Mouse (Mus musculus) embryonic facial prominence, embryonic 15.5 days (tissue): Measurements from ENCODE around the gene Srf. TPM values are rescaled to one million over a fixed set of nuclear protein-coding genes. Genes with fewer than 3 reads are reported as not detected.

ENCODE experiments used
- ATAC-seq: fragments of 200-750 bp; cut with Nextera tagmentation; 2 replicates; pipeline ENCODE4 v1.8.0; 2017; ENCODE audit warnings: low read depth, moderate TSS enrichment; ENCODE audit not compliant: insufficient number of reproducible peaks, low FRiP score, low TSS enrichment
- H3K27ac ChIP-seq: fragments of 300-500 bp; sonication (generic); replicated peaks from 2 replicates; pipeline ENCODE4 v1.5.1; 2015; ENCODE audit warnings: mild to moderate bottlenecking, inconsistent platforms
- H3K27me3 ChIP-seq: fragments of 300-500 bp; sonication (generic); 2 replicates; pipeline ENCODE4 v1.6.1; 2015; ENCODE audit warnings: inconsistent platforms
- H3K36me3 ChIP-seq: fragments of 300-500 bp; sonication (generic); 2 replicates; pipeline ENCODE4 v1.6.1; 2015; ENCODE audit warnings: mild to moderate bottlenecking, inconsistent platforms
- H3K4me1 ChIP-seq: fragments of 300-500 bp; sonication (generic); 2 replicates; pipeline ENCODE4 v1.6.1; 2015; ENCODE audit warnings: inconsistent platforms
- H3K4me2 ChIP-seq: fragments of 300-500 bp; sonication (generic); replicated peaks from 2 replicates; pipeline ENCODE4 v1.6.1; 2015; ENCODE audit warnings: mild to moderate bottlenecking, inconsistent platforms
- H3K4me3 ChIP-seq: fragments of 300-500 bp; sonication (generic); replicated peaks from 2 replicates; pipeline ENCODE4 v1.5.1; 2015; ENCODE audit warnings: mild to moderate bottlenecking, inconsistent platforms
- H3K9ac ChIP-seq: fragments of 300-500 bp; sonication (generic); 2 replicates; pipeline ENCODE4 v1.6.1; 2015; ENCODE audit warnings: inconsistent platforms
- H3K9me3 ChIP-seq: fragments of 300-500 bp; sonication (generic); replicated peaks from 2 replicates; pipeline ENCODE4 v1.6.1; 2016; ENCODE audit warnings: inconsistent platforms
- WGBS: fragments of 180-500 bp; shearing (Covaris S2); methylation state at CpG from one replicate; pipeline ENCODE4 v1.1.7; 2015; 5-methylcytosine and 5-hydroxymethylcytosine counted together
- polyA plus RNA-seq: library from polyadenylated mRNA; unstranded; fragments of >200 nt; fragmentation: Nextera tagmentation; extraction: Ambion mirVana; gene quantifications from 2 replicates; pipeline ENCODE4 v1.2.1, GENCODE M21; 2015

Gene Srf
- polyA plus RNA-seq, 1 experiment from 2014 or later = 8.8 TPM

GRCm38 (mm10) chr17:46548741-46549140 is 7.2 kb downstream of the Srf start:
- 59% methylated on average over 11 of the region's 11 CpGs for WGBS
- no peak for ATAC-seq
- no peak overlapping the region for H3K9ac ChIP-seq
- no peaks in the 10 kb centered on the region for H3K27me3 ChIP-seq
- peaks cover 41% of the 10 kb centered on the region for H3K4me1 ChIP-seq
- no peak overlapping the region for H3K4me2 ChIP-seq
- peaks cover 41% of the 10 kb centered on the region for H3K36me3 ChIP-seq
- no peak overlapping the region for H3K27ac ChIP-seq
- H3K4me3 ChIP-seq = no peak overlapping the region
- no peaks in the 10 kb centered on the region for H3K9me3 ChIP-seq

- ATAC-seq = no peak
- Histone ChIP-seq H3K27me3 (no peaks in the 10 kb centered on the region), H3K9me3 (no peaks in the 10 kb centered on the region), H3K4me3 (no peak overlapping the region), H3K36me3 (peaks cover 44% of the 10 kb centered on the region), H3K4me1 (peaks cover 32% of the 10 kb centered on the region), H3K27ac (no peak overlapping the region), H3K9ac (no peak overlapping the region), H3K4me2 (no peak overlapping the region)
- WGBS = 23% methylated on average over 3 of the region's 3 CpGs
Measured at GRCm38 (mm10) chr17:46547923-46548322, 8.1 kb downstream of the Srf start.

GRCm38 (mm10) chr17:46546995-46547394 is 9.0 kb downstream of the Srf start:
- peaks cover 24% of the 10 kb centered on the region for H3K4me1 ChIP-seq
- H3K36me3 ChIP-seq = peaks cover 41% of the 10 kb centered on the region
- H3K4me2 ChIP-seq = peak overlapping the region; percentile 86
- WGBS = 22% methylated on average over 8 of the region's 8 CpGs
- H3K4me3 ChIP-seq = no peak overlapping the region
- ATAC-seq = no peak
- no peak overlapping the region for H3K9ac ChIP-seq
- H3K27ac ChIP-seq = no peak overlapping the region
- H3K27me3 ChIP-seq = no peaks in the 10 kb centered on the region
- no peaks in the 10 kb centered on the region for H3K9me3 ChIP-seq

- no peak for ATAC-seq
- H3K27me3 ChIP-seq = no peaks in the 10 kb centered on the region
- peak overlapping the region; percentile 86 for H3K4me2 ChIP-seq
- 19% methylated on average over 7 of the region's 7 CpGs for WGBS
- H3K4me1 ChIP-seq = peaks cover 22% of the 10 kb centered on the region
- no peak overlapping the region for H3K27ac ChIP-seq
- H3K36me3 ChIP-seq = peaks cover 41% of the 10 kb centered on the region
- H3K4me3 ChIP-seq = peak overlapping the region; percentile 64
- H3K9me3 ChIP-seq = no peaks in the 10 kb centered on the region
- 0 out of 2 replicates have a peak overlapping the region, but pooled peaks have one; percentile 59 for H3K9ac ChIP-seq
Measured at GRCm38 (mm10) chr17:46546591-46546990, 9.4 kb downstream of the Srf start.

GRCm38 (mm10) chr17:46545813-46546564 is 10.0 kb downstream of the Srf start, which contains the start of gene Cul9:
Gene Cul9, minus strand, starts transcription at chr17:46546388.
- Histone ChIP-seq H3K4me2 (peak within 1 kb of the TSS; percentile 86), H3K27ac (no peak within 1 kb of the TSS), H3K27me3 (no peaks in the 10 kb centered on the region), H3K4me3 (peak within 1 kb of the TSS; percentile 64), H3K9me3 (no peaks in the 10 kb centered on the region), H3K9ac (peak within 1 kb of the TSS; percentile 59), H3K36me3 (peaks cover 40% of the 10 kb centered on the region), H3K4me1 (peaks cover 22% of the 10 kb centered on the region)
- 2% methylated on average over 47 of the region's 49 CpGs for WGBS
- ATAC-seq = peak; percentile 48; the same call in 1 of the 2 replicates

- ATAC-seq = no peak
- no peak overlapping the region for H3K27ac ChIP-seq
- 86% methylated on average over 12 of the region's 12 CpGs for WGBS
- H3K27me3 ChIP-seq = no peaks in the 10 kb centered on the region
- H3K4me2 ChIP-seq = no peak overlapping the region
- no peak overlapping the region for H3K9ac ChIP-seq
- H3K4me3 ChIP-seq = no peak overlapping the region
- H3K36me3 ChIP-seq = peaks cover 34% of the 10 kb centered on the region
- H3K4me1 ChIP-seq = peaks cover 22% of the 10 kb centered on the region
- no peaks in the 10 kb centered on the region for H3K9me3 ChIP-seq
Measured at GRCm38 (mm10) chr17:46543661-46544060, 12.3 kb downstream of the Srf start.

GRCm38 (mm10) chr17:46525579-46526307 is 30.2 kb downstream of the Srf start:
- Histone ChIP-seq H3K36me3 (peaks cover 17% of the 10 kb centered on the region; the same call in 1 of the 2 replicates), H3K4me2 (no peak overlapping the region), H3K9me3 (no peaks in the 10 kb centered on the region), H3K4me3 (no peak overlapping the region), H3K9ac (no peak overlapping the region), H3K4me1 (no peaks in the 10 kb centered on the region), H3K27ac (no peak overlapping the region), H3K27me3 (peaks cover 11% of the 10 kb centered on the region)
- 33% methylated on average over 12 of the region's 12 CpGs for WGBS
- ATAC-seq = no peak

GRCm38 (mm10) chr17:46525065-46525464 is 30.9 kb downstream of the Srf start:
- peaks cover 17% of the 10 kb centered on the region; the same call in 1 of the 2 replicates for H3K36me3 ChIP-seq
- H3K4me3 ChIP-seq = no peak overlapping the region
- no peak for ATAC-seq
- H3K4me1 ChIP-seq = no peaks in the 10 kb centered on the region
- H3K27ac ChIP-seq = no peak overlapping the region
- no peak overlapping the region for H3K4me2 ChIP-seq
- H3K9ac ChIP-seq = no peak overlapping the region
- H3K9me3 ChIP-seq = no peaks in the 10 kb centered on the region
- peaks cover 11% of the 10 kb centered on the region for H3K27me3 ChIP-seq
- 89% methylated on average over 10 of the region's 10 CpGs for WGBS

- H3K27ac ChIP-seq = no peak overlapping the region
- WGBS = 40% methylated on average over 24 of the region's 24 CpGs
- no peak for ATAC-seq
- no peak overlapping the region for H3K9ac ChIP-seq
- no peaks in the 10 kb centered on the region for H3K4me1 ChIP-seq
- H3K4me3 ChIP-seq = no peak overlapping the region
- H3K27me3 ChIP-seq = peaks cover 11% of the 10 kb centered on the region
- no peak overlapping the region for H3K4me2 ChIP-seq
- H3K36me3 ChIP-seq = peaks cover 12% of the 10 kb centered on the region; the same call in 1 of the 2 replicates
- no peaks in the 10 kb centered on the region for H3K9me3 ChIP-seq
Measured at GRCm38 (mm10) chr17:46521963-46522668, 33.9 kb downstream of the Srf start.

GRCm38 (mm10) chr17:46521174-46521573 is 34.8 kb downstream of the Srf start:
- WGBS = 77% methylated on average over 9 of the region's 9 CpGs
- no peak overlapping the region for H3K27ac ChIP-seq
- no peak for ATAC-seq
- no peaks in the 10 kb centered on the region for H3K9me3 ChIP-seq
- H3K9ac ChIP-seq = no peak overlapping the region
- H3K4me3 ChIP-seq = no peak overlapping the region
- H3K4me2 ChIP-seq = peak overlapping the region; percentile 39; the same call in 1 of the 2 replicates
- H3K36me3 ChIP-seq = peaks cover 12% of the 10 kb centered on the region; the same call in 1 of the 2 replicates
- peaks cover 11% of the 10 kb centered on the region for H3K27me3 ChIP-seq
- H3K4me1 ChIP-seq = no peaks in the 10 kb centered on the region
